Mouse (Mus musculus) WW6 (cell line): ENCODE measurements around the gene 2810021J22Rik.

Source experiments
- DNase-seq: peaks from one replicate; pipeline ENCODE4 v3.0.0-alpha.2; 2013; ENCODE audit warnings: low read depth, low spot score

Gene 2810021J22Rik

GRCm38 (mm10) chr11:58916879-58917744, 50.1 kb downstream of the 2810021J22Rik start:
- DNase-seq, result no peak

- no peak for DNase-seq
Measured at GRCm38 (mm10) chr11:58917745-58918366, 50.8 kb downstream of the 2810021J22Rik start, which contains the start of gene Btnl10. Btnl10 (plus strand) TSS chr11:58917908.

- no peak for DNase-seq
Measured at GRCm38 (mm10) chr11:58918759-58919158, 51.7 kb downstream of the 2810021J22Rik start.

GRCm38 (mm10) chr11:58922420-58922819, 55.4 kb downstream of the 2810021J22Rik start:
- no peak for DNase-seq

- DNase-seq, result no peak
Measured at GRCm38 (mm10) chr11:58926651-58927050, 59.6 kb downstream of the 2810021J22Rik start.

GRCm38 (mm10) chr11:58927053-58927452, 60.0 kb downstream of the 2810021J22Rik start:
- no peak for DNase-seq

- DNase-seq, result no peak
Measured at GRCm38 (mm10) chr11:58927790-58928651, 61.0 kb downstream of the 2810021J22Rik start.

GRCm38 (mm10) chr11:58929055-58929454, 62.0 kb downstream of the 2810021J22Rik start:
- DNase-seq, result no peak

GRCm38 (mm10) chr11:58929641-58930040, 62.6 kb downstream of the 2810021J22Rik start:
- DNase-seq, result no peak

- no peak for DNase-seq
Measured at GRCm38 (mm10) chr11:58930254-58930653, 63.2 kb downstream of the 2810021J22Rik start.

GRCm38 (mm10) chr11:58931576-58931975, 64.6 kb downstream of the 2810021J22Rik start:
- DNase-seq, result no peak
